Mouse (Mus musculus) midbrain, embryonic 14.5 days (tissue): Measurements from ENCODE around the gene Cnpy1. TPM values are rescaled to one million over a fixed set of nuclear protein-coding genes. Genes with fewer than 3 reads are reported as not detected.

Experiments used
- ATAC-seq: fragments of 200-750 bp; cut with Nextera tagmentation; 2 replicates; pipeline ENCODE4 v1.8.0; 2017; ENCODE audit warnings: moderate number of reproducible peaks, moderate library complexity; ENCODE audit not compliant: low FRiP score, low TSS enrichment
- DNase-seq: peaks from one replicate; pipeline ENCODE4 v3.0.0-alpha.2; 2015
- H3K27ac ChIP-seq: fragments of 300-500 bp; sonication (generic); replicated peaks from 2 replicates; pipeline ENCODE4 v1.5.1; 2014; ENCODE audit warnings: mild to moderate bottlenecking, low read depth, low read length, moderate library complexity
- H3K27me3 ChIP-seq: fragments of 300-500 bp; sonication (generic); 2 replicates; pipeline ENCODE4 v1.6.1; 2014; ENCODE audit warnings: low read length, control low read depth, mixed read lengths; ENCODE audit not compliant: control insufficient read depth, insufficient read depth
- H3K36me3 ChIP-seq: fragments of 300-500 bp; sonication (generic); 2 replicates; pipeline ENCODE4 v1.6.1; 2014; ENCODE audit warnings: low read length, control low read depth; ENCODE audit not compliant: control insufficient read depth, insufficient read depth
- H3K4me1 ChIP-seq: fragments of 300-500 bp; sonication (generic); 2 replicates; pipeline ENCODE4 v1.6.1; 2014; ENCODE audit warnings: mild to moderate bottlenecking, antibody characterized with exemption, low read length, control low read depth; ENCODE audit not compliant: control insufficient read depth, insufficient read depth
- H3K4me2 ChIP-seq: fragments of 300-500 bp; sonication (generic); 2 replicates; pipeline ENCODE4 v1.6.1; 2014; ENCODE audit warnings: mild to moderate bottlenecking, low read length, moderate library complexity
- H3K4me3 ChIP-seq: fragments of 300-500 bp; sonication (generic); replicated peaks from 2 replicates; pipeline ENCODE4 v1.5.1; 2014; ENCODE audit warnings: low read depth, low read length
- H3K9ac ChIP-seq: fragments of 300-500 bp; sonication (generic); replicated peaks from 2 replicates; pipeline ENCODE4 v1.6.1; 2014; ENCODE audit warnings: mild to moderate bottlenecking, low read length, moderate library complexity
- H3K9me3 ChIP-seq: fragments of 300-500 bp; sonication (generic); 2 replicates; pipeline ENCODE4 v1.6.1; 2016; ENCODE audit warnings: low read length, control low read depth, mixed read lengths; ENCODE audit not compliant: control insufficient read depth
- WGBS: fragments of 180-500 bp; shearing (Covaris S2); extraction: QIAGEN DNeasy Blood & Tissue Kit; methylation state at CpG from one replicate; pipeline ENCODE4 v1.1.7; 2014; 5-methylcytosine and 5-hydroxymethylcytosine counted together
- polyA plus RNA-seq: library from polyadenylated mRNA; unstranded; fragments of >200 nt; fragmentation: Nextera tagmentation; extraction: Ambion mirVana; gene quantifications from 2 replicates; pipeline ENCODE4 v1.2.1, GENCODE M21; 2014

Cnpy1 gene
- polyA plus RNA-seq, 1 experiment from 2014 or later: 99.4 TPM

GRCm38 (mm10) chr5:28167611-28168252, 77.9 kb downstream of the Cnpy1 start:
- DNase-seq (peak; percentile 75), ATAC-seq (no peak)
- Histone ChIP-seq H3K4me1 (peaks cover 12% of the 10 kb centered on the region; the same call in 1 of the 2 replicates), H3K9me3 (no peaks in the 10 kb centered on the region), H3K27me3 (peaks cover 25% of the 10 kb centered on the region), H3K4me3 (peak overlapping the region; percentile 73), H3K36me3 (peaks cover 17% of the 10 kb centered on the region), H3K9ac (peak overlapping the region; percentile 94), H3K27ac (peak overlapping the region; percentile 96), H3K4me2 (peak overlapping the region; percentile 79)
- WGBS: 0% methylated on average over 29 of the region's 29 CpGs

- H3K27me3 ChIP-seq: peaks cover 20% of the 10 kb centered on the region
- peak overlapping the region; percentile 96 for H3K27ac ChIP-seq
- peak overlapping the region; percentile 94 for H3K9ac ChIP-seq
- H3K4me3 ChIP-seq: peak overlapping the region; percentile 73
- peaks cover 11% of the 10 kb centered on the region for H3K36me3 ChIP-seq
- H3K4me2 ChIP-seq: peak overlapping the region; percentile 79
- peaks cover 16% of the 10 kb centered on the region for H3K4me1 ChIP-seq
- peak; percentile 70 for DNase-seq
- ATAC-seq: no peak
- no peaks in the 10 kb centered on the region for H3K9me3 ChIP-seq
- WGBS: under 1% methylated on average over 108 of the region's 111 CpGs
These were observed 79.1 kb downstream of the Cnpy1 start for GRCm38 (mm10) chr5:28166256-28167231.

GRCm38 (mm10) chr5:28165358-28166255, 80.0 kb downstream of the Cnpy1 start, which contains the start of gene En2:
Gene En2, plus strand, starts transcription at chr5:28165694.
- Histone ChIP-seq H3K27me3 (peaks cover 22% of the 10 kb centered on the region), H3K4me1 (peaks cover 21% of the 10 kb centered on the region), H3K36me3 (peaks cover 5% of the 10 kb centered on the region), H3K27ac (peak within 1 kb of the TSS; percentile 96), H3K9ac (peak within 1 kb of the TSS; percentile 94), H3K4me2 (peak within 1 kb of the TSS; percentile 79), H3K9me3 (no peaks in the 10 kb centered on the region), H3K4me3 (peak within 1 kb of the TSS; percentile 73)
- ATAC-seq: peak; percentile 91
- DNase-seq: peak; percentile 97
- WGBS: under 1% methylated on average over 107 of the region's 113 CpGs

GRCm38 (mm10) chr5:28163926-28164325, 81.7 kb downstream of the Cnpy1 start:
- no peak for ATAC-seq
- WGBS: 26% methylated on average over 1 of the region's 1 CpGs
- DNase-seq: no peak
- Histone ChIP-seq H3K36me3 (no peaks in the 10 kb centered on the region), H3K27ac (peak overlapping the region; percentile 96), H3K9me3 (no peaks in the 10 kb centered on the region), H3K9ac (no peak overlapping the region), H3K27me3 (peaks cover 35% of the 10 kb centered on the region), H3K4me3 (no peak overlapping the region; the same call in 1 of the 2 replicates), H3K4me2 (peak overlapping the region; percentile 79), H3K4me1 (peaks cover 28% of the 10 kb centered on the region)

GRCm38 (mm10) chr5:28161938-28162402, 83.6 kb downstream of the Cnpy1 start:
- DNase-seq (peak; percentile 65), ATAC-seq (no peak)
- H3K4me3 ChIP-seq: peak overlapping the region; percentile 25
- peaks cover 38% of the 10 kb centered on the region for H3K4me1 ChIP-seq
- 2% methylated on average over 24 of the region's 24 CpGs for WGBS
- H3K9ac ChIP-seq: peak overlapping the region; percentile 61
- no peaks in the 10 kb centered on the region for H3K9me3 ChIP-seq
- H3K36me3 ChIP-seq: no peaks in the 10 kb centered on the region
- peaks cover 53% of the 10 kb centered on the region for H3K27me3 ChIP-seq
- H3K27ac ChIP-seq: peak overlapping the region; percentile 63
- H3K4me2 ChIP-seq: peak overlapping the region; percentile 55

GRCm38 (mm10) chr5:28161383-28161937, 84.1 kb downstream of the Cnpy1 start:
- WGBS: 9% methylated on average over 20 of the region's 20 CpGs
- Histone ChIP-seq H3K9ac (peak overlapping the region; percentile 61), H3K4me3 (peak overlapping the region; percentile 25), H3K27ac (peak overlapping the region; percentile 63), H3K4me1 (peaks cover 38% of the 10 kb centered on the region), H3K9me3 (no peaks in the 10 kb centered on the region), H3K4me2 (peak overlapping the region; percentile 55), H3K36me3 (no peaks in the 10 kb centered on the region), H3K27me3 (peaks cover 56% of the 10 kb centered on the region)
- no peak for ATAC-seq
- DNase-seq: no peak

- no peak for ATAC-seq
- peak overlapping the region; percentile 78; the same call in 1 of the 2 replicates for H3K27ac ChIP-seq
These were observed 85.6 kb downstream of the Cnpy1 start for GRCm38 (mm10) chr5:28159891-28160470.

More at GRCm38 (mm10) chr5:28159891-28160470, 85.6 kb downstream of the Cnpy1 start:
- peaks cover 38% of the 10 kb centered on the region for H3K4me1 ChIP-seq
- peak overlapping the region; percentile 55 for H3K4me2 ChIP-seq
- no peaks in the 10 kb centered on the region for H3K9me3 ChIP-seq
- H3K36me3 ChIP-seq: no peaks in the 10 kb centered on the region
- H3K4me3 ChIP-seq: no peak overlapping the region
- DNase-seq: peak; percentile 29
- 0 out of 2 replicates have a peak overlapping the region, but pooled peaks have one; percentile 1 for H3K9ac ChIP-seq
- 15% methylated on average over 8 of the region's 8 CpGs for WGBS
- H3K27me3 ChIP-seq: peaks cover 60% of the 10 kb centered on the region
